Mouse (Mus musculus) myocyte (in vitro differentiated cells): ENCODE measurements around the gene Angptl8.

Source experiments
- MAX ChIP-seq: IDR thresholded peaks from one replicate; pipeline ENCODE4 v1.6.1; 2011; ENCODE audit warnings: low read depth, mild to moderate bottlenecking, control low read depth
- POLR2A ChIP-seq: IDR thresholded peaks from one replicate; pipeline ENCODE4 v1.6.1; 2011; ENCODE audit warnings: low read depth, mild to moderate bottlenecking, control low read depth, moderate library complexity; ENCODE audit not compliant: insufficient read length
- SRF ChIP-seq: IDR thresholded peaks from one replicate; pipeline ENCODE4 v1.6.1; 2011; ENCODE audit warnings: low read depth; ENCODE audit not compliant: control insufficient read depth, insufficient read length

DNA sequence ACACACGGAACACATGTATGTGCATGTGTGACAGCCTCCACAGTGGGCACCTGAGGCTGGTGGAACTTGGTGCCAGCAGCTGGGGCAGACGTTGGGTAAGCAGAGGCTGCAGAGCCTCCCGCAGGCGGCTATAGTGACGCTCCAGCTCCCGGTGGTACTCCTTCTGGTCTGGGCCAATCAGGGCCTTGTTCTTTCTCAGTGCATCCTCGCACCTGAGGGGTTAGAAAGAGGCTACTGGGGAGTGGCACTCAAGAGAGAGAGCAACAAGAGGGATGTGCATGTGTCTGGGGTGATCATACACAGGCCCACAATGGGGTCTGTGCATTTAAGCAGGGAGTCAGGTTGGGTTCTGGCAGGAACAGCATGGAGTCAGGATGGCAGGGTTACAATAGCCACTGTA lies 34.2 kb upstream of the Angptl8 start:
- TF ChIP-seq MAX (no peak), POLR2A (no peak), SRF (no peak)
